Mouse (Mus musculus) intestine, embryonic 14.5 days (tissue): ENCODE data around the gene Alg9. TPM values are rescaled to one million over a fixed set of nuclear protein-coding genes. Genes with fewer than 3 reads are reported as not detected.

ENCODE experiments used
- ATAC-seq: fragments of 200-750 bp; cut with Nextera tagmentation; replicated peaks from 2 replicates; pipeline ENCODE4 v1.8.0; 2017; ENCODE audit warnings: low read depth, moderate number of reproducible peaks, moderate TSS enrichment, moderate library complexity; ENCODE audit not compliant: low FRiP score, low TSS enrichment
- DNase-seq: peaks from one replicate; pipeline ENCODE4 v3.0.0-alpha.2; 2018; ENCODE audit warnings: low spot score
- H3K27ac ChIP-seq: fragments of 300-500 bp; sonication (generic); 2 replicates; pipeline ENCODE4 v1.5.1; 2014; ENCODE audit warnings: low read depth, mild to moderate bottlenecking, control low read depth
- H3K27me3 ChIP-seq: fragments of 300-500 bp; sonication (generic); replicated peaks from 2 replicates; pipeline ENCODE4 v1.6.1; 2014; ENCODE audit warnings: low read length, control low read depth; ENCODE audit not compliant: control insufficient read depth, insufficient read depth
- H3K36me3 ChIP-seq: fragments of 300-500 bp; sonication (generic); 2 replicates; pipeline ENCODE4 v1.6.1; 2014; ENCODE audit warnings: low read length, control low read depth; ENCODE audit not compliant: control insufficient read depth, insufficient read depth
- H3K4me1 ChIP-seq: fragments of 300-500 bp; sonication (generic); replicated peaks from 2 replicates; pipeline ENCODE4 v1.6.1; 2014; ENCODE audit warnings: low read length, control low read depth, mixed read lengths; ENCODE audit not compliant: control insufficient read depth, insufficient read depth
- H3K4me2 ChIP-seq: fragments of 300-500 bp; sonication (generic); 2 replicates; pipeline ENCODE4 v1.6.1; 2014; ENCODE audit warnings: low read length
- H3K4me3 ChIP-seq: fragments of 300-500 bp; sonication (generic); 2 replicates; pipeline ENCODE4 v1.5.1; 2014; ENCODE audit warnings: low read depth, low read length, control low read depth, mixed read lengths
- H3K9ac ChIP-seq: fragments of 300-500 bp; sonication (generic); 2 replicates; pipeline ENCODE4 v1.6.1; 2014; ENCODE audit warnings: mild to moderate bottlenecking, low read length
- H3K9me3 ChIP-seq: fragments of 300-500 bp; sonication (generic); 2 replicates; pipeline ENCODE4 v1.6.1; 2016; ENCODE audit warnings: low read length, control low read depth; ENCODE audit not compliant: control insufficient read depth
- WGBS: fragments of 180-500 bp; shearing (Covaris S2); extraction: QIAGEN DNeasy Blood & Tissue Kit; methylation state at CpG from one replicate; pipeline ENCODE4 v1.1.7; 2014; 5-methylcytosine and 5-hydroxymethylcytosine counted together
- polyA plus RNA-seq: library from polyadenylated mRNA; unstranded; fragments of >200 nt; fragmentation: Nextera tagmentation; extraction: Ambion mirVana; gene quantifications from 2 replicates; pipeline ENCODE4 v1.2.1, GENCODE M21; 2014

The Alg9 gene
- polyA plus RNA-seq, 1 experiment from 2014 or later: 44.6 TPM

- Histone ChIP-seq H3K4me2 (no peak overlapping the region), H3K27me3 (no peaks in the 10 kb centered on the region), H3K27ac (no peak overlapping the region), H3K9ac (no peak overlapping the region), H3K36me3 (peaks cover 95% of the 10 kb centered on the region), H3K4me3 (no peak overlapping the region), H3K4me1 (no peaks in the 10 kb centered on the region), H3K9me3 (no peaks in the 10 kb centered on the region)
- DNase-seq (no peak), ATAC-seq (no peak)
- WGBS: 82% methylated on average over 8 of the region's 8 CpGs
Measured at GRCm38 (mm10) chr9:50865803-50866202, 91.0 kb downstream of the Alg9 start.

GRCm38 (mm10) chr9:50867015-50867414 is 92.2 kb downstream of the Alg9 start:
- H3K27ac ChIP-seq: no peak overlapping the region
- no peaks in the 10 kb centered on the region for H3K4me1 ChIP-seq
- H3K9ac ChIP-seq: no peak overlapping the region
- WGBS: 94% methylated on average over 6 of the region's 6 CpGs
- no peak overlapping the region for H3K4me2 ChIP-seq
- H3K4me3 ChIP-seq: no peak overlapping the region
- H3K36me3 ChIP-seq: peaks cover 87% of the 10 kb centered on the region
- ATAC-seq: no peak
- H3K9me3 ChIP-seq: no peaks in the 10 kb centered on the region
- DNase-seq: no peak
- H3K27me3 ChIP-seq: no peaks in the 10 kb centered on the region

- no peaks in the 10 kb centered on the region for H3K27me3 ChIP-seq
- H3K4me3 ChIP-seq: no peak overlapping the region
- H3K4me2 ChIP-seq: no peak overlapping the region
- no peak overlapping the region for H3K9ac ChIP-seq
- H3K27ac ChIP-seq: no peak overlapping the region
- H3K36me3 ChIP-seq: peaks cover 85% of the 10 kb centered on the region
- DNase-seq (no peak), ATAC-seq (no peak)
- no peaks in the 10 kb centered on the region for H3K9me3 ChIP-seq
- H3K4me1 ChIP-seq: no peaks in the 10 kb centered on the region
- WGBS: 90% methylated on average over 2 of the region's 2 CpGs
Measured at GRCm38 (mm10) chr9:50868182-50868581, 93.4 kb downstream of the Alg9 start.

GRCm38 (mm10) chr9:50873210-50873609 is 98.4 kb downstream of the Alg9 start:
- Histone ChIP-seq H3K9me3 (no peaks in the 10 kb centered on the region), H3K27me3 (no peaks in the 10 kb centered on the region), H3K4me2 (no peak overlapping the region), H3K4me3 (no peak overlapping the region), H3K4me1 (no peaks in the 10 kb centered on the region), H3K36me3 (peaks cover 73% of the 10 kb centered on the region), H3K27ac (no peak overlapping the region), H3K9ac (no peak overlapping the region)
- no peak for DNase-seq
- no peak for ATAC-seq
- WGBS: 93% methylated on average over 9 of the region's 9 CpGs

GRCm38 (mm10) chr9:50874031-50874430 is 99.2 kb downstream of the Alg9 start:
- no peaks in the 10 kb centered on the region for H3K4me1 ChIP-seq
- no peaks in the 10 kb centered on the region for H3K27me3 ChIP-seq
- no peak overlapping the region for H3K27ac ChIP-seq
- H3K9ac ChIP-seq: no peak overlapping the region
- ATAC-seq (no peak), DNase-seq (no peak)
- H3K4me3 ChIP-seq: no peak overlapping the region
- 88% methylated on average over 6 of the region's 6 CpGs for WGBS
- H3K36me3 ChIP-seq: peaks cover 73% of the 10 kb centered on the region
- H3K9me3 ChIP-seq: no peaks in the 10 kb centered on the region
- no peak overlapping the region for H3K4me2 ChIP-seq

GRCm38 (mm10) chr9:50875470-50875869 is 100.7 kb downstream of the Alg9 start:
- Histone ChIP-seq H3K4me3 (no peak overlapping the region), H3K27ac (no peak overlapping the region), H3K9me3 (no peaks in the 10 kb centered on the region), H3K4me1 (no peaks in the 10 kb centered on the region), H3K9ac (no peak overlapping the region), H3K36me3 (peaks cover 78% of the 10 kb centered on the region), H3K27me3 (no peaks in the 10 kb centered on the region), H3K4me2 (no peak overlapping the region)
- DNase-seq (no peak), ATAC-seq (no peak)
- 92% methylated on average over 4 of the region's 4 CpGs for WGBS

GRCm38 (mm10) chr9:50876287-50876686 is 101.5 kb downstream of the Alg9 start:
- H3K36me3 ChIP-seq: peaks cover 79% of the 10 kb centered on the region
- H3K9me3 ChIP-seq: no peaks in the 10 kb centered on the region
- H3K4me1 ChIP-seq: no peaks in the 10 kb centered on the region
- H3K4me2 ChIP-seq: no peak overlapping the region
- ATAC-seq: no peak
- no peak overlapping the region for H3K27ac ChIP-seq
- DNase-seq: no peak
- H3K4me3 ChIP-seq: no peak overlapping the region
- H3K27me3 ChIP-seq: no peaks in the 10 kb centered on the region
- H3K9ac ChIP-seq: no peak overlapping the region
- 96% methylated on average over 3 of the region's 3 CpGs for WGBS

- H3K9ac ChIP-seq: no peak overlapping the region
- DNase-seq: no peak
- no peaks in the 10 kb centered on the region for H3K9me3 ChIP-seq
- H3K4me1 ChIP-seq: no peaks in the 10 kb centered on the region
- H3K27ac ChIP-seq: no peak overlapping the region
- ATAC-seq: no peak
- H3K4me2 ChIP-seq: no peak overlapping the region
- H3K27me3 ChIP-seq: no peaks in the 10 kb centered on the region
- WGBS: 81% methylated on average over 3 of the region's 3 CpGs
- no peak overlapping the region for H3K4me3 ChIP-seq
- H3K36me3 ChIP-seq: peaks cover 79% of the 10 kb centered on the region
Measured at GRCm38 (mm10) chr9:50877431-50877830, 102.6 kb downstream of the Alg9 start.

- Histone ChIP-seq H3K36me3 (peaks cover 53% of the 10 kb centered on the region), H3K4me3 (no peak overlapping the region)
- 92% methylated on average over 2 of the region's 2 CpGs for WGBS
Measured at GRCm38 (mm10) chr9:50882183-50882582, 107.4 kb downstream of the Alg9 start.

More at GRCm38 (mm10) chr9:50882183-50882582, 107.4 kb downstream of the Alg9 start:
- H3K4me2 ChIP-seq: no peak overlapping the region
- ATAC-seq (no peak), DNase-seq (no peak)
- H3K9ac ChIP-seq: no peak overlapping the region
- H3K4me1 ChIP-seq: peaks cover 19% of the 10 kb centered on the region
- H3K9me3 ChIP-seq: no peaks in the 10 kb centered on the region
- no peaks in the 10 kb centered on the region for H3K27me3 ChIP-seq
- no peak overlapping the region for H3K27ac ChIP-seq
